Mouse (Mus musculus): ENCODE data around the gene Dtx3.

GRCm38 (mm10) chr10:127231741-127232140 is 36.2 kb upstream of the Dtx3 start:
- TF ChIP-seq CTCF (conservative IDR thresholded peaks at IDR 0.05; ENCODE audit: insufficient read depth, insufficient read length, low read depth, low read length): no peak
- no peak for TF ChIP-seq POLR2A (IDR thresholded peaks at IDR 0.05; ENCODE audit: low read depth, low read length)

Data from kidney, adult 2 months (tissue).